Mouse (Mus musculus) layer of hippocampus, adult 2 months (tissue): Measurements from ENCODE around the gene Slc43a3. TPM values are rescaled to one million over a fixed set of nuclear protein-coding genes. Genes with fewer than 3 reads are reported as not detected.

Source experiments
- DNase-seq, 2 experiments: peaks; one replicate each; pipeline ENCODE4 v3.0.0; 2022; ENCODE audit warnings: low spot score in 2 of 2
- H3K27ac ChIP-seq: fragments of 200-600 bp; 2 replicates; pipeline ENCODE4 v1.8.1; 2022
- H3K4me3 ChIP-seq: fragments of 200-600 bp; 2 replicates; pipeline ENCODE4 v1.8.1; 2022; ENCODE audit warnings: mild to moderate bottlenecking
- CTCF ChIP-seq: fragments of 200-600 bp; conservative IDR thresholded peaks from 2 replicates; pipeline ENCODE4 v1.8.1; 2022; ENCODE audit warnings: antibody characterized with exemption, mild to moderate bottlenecking, moderate library complexity
- total RNA-seq, 2 experiments: library from RNA; stranded (reverse); gene quantifications; 2 replicates each; pipeline ENCODE4 v1.2.3; 2021

The Slc43a3 gene
- total RNA-seq, 2 experiments from 2014 or later: 0.61 to 0.84 TPM

DNA sequence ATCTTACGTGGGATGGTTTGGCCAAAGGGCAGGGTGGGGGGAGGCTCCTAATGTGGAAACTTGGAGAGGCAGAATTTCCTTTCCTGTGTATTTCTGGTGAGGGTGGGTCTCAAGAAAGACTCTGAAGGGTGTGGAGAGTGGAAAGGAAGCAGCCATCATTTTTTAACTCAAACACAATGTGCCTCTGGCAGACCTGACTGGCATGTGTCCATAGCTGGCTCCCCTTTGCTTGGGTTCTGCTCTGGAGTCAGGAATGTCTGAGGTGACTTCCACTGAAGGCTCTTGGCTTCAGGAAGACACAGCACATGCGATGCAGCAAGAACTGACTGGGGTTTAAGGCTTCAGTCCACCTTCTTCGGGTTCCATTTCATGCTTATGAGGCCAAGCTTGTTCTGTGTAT is 21.0 kb upstream of the Slc43a3 start:
- TF ChIP-seq CTCF: no peak
- Histone ChIP-seq H3K27ac (no peak overlapping the region), H3K4me3 (no peak overlapping the region)
- DNase-seq: no peak

DNA sequence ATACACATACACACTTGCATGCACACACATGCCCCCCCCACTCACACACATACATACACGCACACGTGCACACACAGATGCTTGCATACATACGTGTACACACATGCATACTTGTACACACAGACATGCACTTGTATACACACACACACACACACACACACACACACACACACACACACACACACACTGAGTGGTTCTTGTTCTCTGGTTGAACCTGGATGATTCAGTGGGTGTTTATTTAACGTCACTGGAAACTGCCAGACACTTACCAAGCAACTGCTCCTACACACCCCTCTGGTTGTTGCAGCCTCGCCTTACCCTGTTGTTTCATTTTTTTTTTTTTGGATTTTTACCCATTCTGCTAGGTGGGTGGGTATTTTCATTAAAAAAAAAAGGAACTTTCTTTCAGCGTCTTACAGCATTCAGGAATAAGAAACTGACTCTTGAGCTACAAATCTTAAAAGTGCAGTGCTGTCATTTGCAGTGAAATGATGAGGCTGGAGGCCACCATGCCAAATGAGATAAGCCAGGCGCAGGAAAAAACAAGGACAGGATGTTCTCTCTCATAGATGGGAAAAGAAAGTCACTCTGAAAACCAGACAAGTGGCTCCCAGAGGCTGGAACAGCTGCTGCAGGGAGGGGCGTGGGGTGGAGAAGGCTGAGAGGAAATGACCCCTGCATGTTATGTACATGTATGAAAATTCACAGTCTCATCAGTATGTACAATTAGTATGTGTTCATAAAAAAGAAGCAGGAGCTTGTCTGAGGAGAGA is 19.6 kb upstream of the Slc43a3 start:
- DNase-seq: no peak
- Histone ChIP-seq H3K4me3 (no peak overlapping the region), H3K27ac (no peak overlapping the region)
- TF ChIP-seq CTCF: no peak

- no peak overlapping the region for H3K4me3 ChIP-seq
- DNase-seq: no peak
- no peak for TF ChIP-seq CTCF
- H3K27ac ChIP-seq: no peak overlapping the region
Observed at GRCm38 (mm10) chr2:84918188-84918587, 18.2 kb upstream of the Slc43a3 start.

GRCm38 (mm10) chr2:84919601-84920108 is 16.7 kb upstream of the Slc43a3 start:
- Histone ChIP-seq H3K4me3 (no peak overlapping the region), H3K27ac (no peak overlapping the region)
- DNase-seq: no peak
- TF ChIP-seq CTCF: no peak

DNA sequence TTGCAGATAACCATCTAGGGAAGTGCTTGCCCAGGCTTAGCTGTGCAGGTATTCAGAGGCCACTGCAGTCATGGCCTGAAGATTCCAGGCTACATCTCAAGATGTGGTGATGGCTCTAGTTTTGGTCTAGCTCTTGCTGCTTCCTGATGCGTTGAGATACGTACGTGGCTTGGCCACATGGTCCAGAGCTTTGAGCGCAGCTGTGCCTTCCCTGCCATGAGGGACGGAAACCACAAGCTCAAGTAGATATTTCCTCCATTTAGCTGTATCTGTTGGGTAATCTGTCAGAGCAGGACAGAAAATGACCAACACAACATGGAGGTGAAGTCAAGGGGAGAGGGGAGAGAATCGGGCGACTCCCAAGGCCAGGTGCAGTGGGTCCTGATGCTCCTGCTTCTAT is 6.2 kb upstream of the Slc43a3 start:
- no peak for DNase-seq
- TF ChIP-seq CTCF: no peak
- no peak overlapping the region for H3K4me3 ChIP-seq
- H3K27ac ChIP-seq: no peak overlapping the region

DNA sequence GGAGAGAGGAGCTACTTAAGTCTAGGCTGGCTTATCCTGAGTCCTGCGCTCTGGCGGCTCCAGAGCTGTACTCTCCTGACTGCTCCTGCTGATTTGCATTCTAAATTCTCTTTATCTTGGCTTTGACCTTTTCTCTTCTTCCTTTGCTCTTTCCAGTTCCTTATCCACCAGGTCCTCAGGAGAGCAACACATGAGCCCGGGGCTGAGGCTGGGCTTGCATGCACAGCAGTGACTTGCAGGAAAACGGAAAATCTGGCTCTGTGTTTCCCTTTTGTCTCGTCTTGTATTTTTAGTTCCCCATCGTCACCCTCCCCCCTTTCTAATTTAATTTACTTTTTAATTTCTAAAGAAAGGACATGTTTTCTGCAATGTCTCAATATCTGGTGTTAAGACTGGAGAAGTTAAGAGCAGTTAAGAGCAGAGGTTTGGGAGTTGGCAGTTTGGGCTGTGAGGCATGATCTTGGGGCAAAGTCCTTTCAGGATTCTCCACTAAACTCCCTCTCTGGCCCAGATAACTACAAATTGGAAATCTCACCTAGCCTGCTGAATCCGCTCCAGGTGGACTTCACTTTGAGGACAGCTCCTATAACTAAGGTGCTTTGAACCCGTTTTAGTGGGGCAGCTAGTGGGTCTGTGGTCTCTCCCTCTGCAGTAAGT is 2.3 kb upstream of the Slc43a3 start:
- TF ChIP-seq CTCF: no peak
- no peak for DNase-seq
- H3K27ac ChIP-seq: no peak overlapping the region
- H3K4me3 ChIP-seq: no peak overlapping the region

- DNase-seq: no peak
- TF ChIP-seq CTCF: no peak
- H3K4me3 ChIP-seq: no peak overlapping the region
- H3K27ac ChIP-seq: no peak overlapping the region
Observed at GRCm38 (mm10) chr2:84934649-84935007, 1.8 kb upstream of the Slc43a3 start.

DNA sequence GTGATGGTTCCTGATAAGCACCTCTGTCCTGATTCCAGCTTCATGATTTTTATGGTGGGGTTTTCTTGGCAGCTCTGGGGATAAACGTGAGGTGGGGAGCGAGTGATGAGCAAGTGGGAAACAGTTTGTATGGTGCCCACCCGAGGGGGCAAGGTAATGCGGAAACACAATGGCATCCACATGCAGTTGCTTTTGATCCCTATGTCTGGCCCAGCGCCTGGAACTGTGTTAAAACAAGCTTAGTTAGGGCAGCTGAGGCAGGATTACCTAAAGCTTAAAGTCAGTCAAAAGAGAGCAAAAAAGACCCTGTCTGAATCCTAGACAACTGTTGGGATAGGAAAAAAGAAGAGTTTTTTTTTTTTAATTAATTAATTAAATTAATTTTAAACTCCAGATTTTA is 1.3 kb upstream of the Slc43a3 start:
- DNase-seq: no peak
- H3K27ac ChIP-seq: no peak overlapping the region
- H3K4me3 ChIP-seq: no peak overlapping the region
- no peak for TF ChIP-seq CTCF

GRCm38 (mm10) chr2:84937491-84938150 is 1.2 kb downstream of the Slc43a3 start:
- DNase-seq: no peak
- TF ChIP-seq CTCF: no peak
- Histone ChIP-seq H3K4me3 (no peak overlapping the region), H3K27ac (no peak overlapping the region)

DNA sequence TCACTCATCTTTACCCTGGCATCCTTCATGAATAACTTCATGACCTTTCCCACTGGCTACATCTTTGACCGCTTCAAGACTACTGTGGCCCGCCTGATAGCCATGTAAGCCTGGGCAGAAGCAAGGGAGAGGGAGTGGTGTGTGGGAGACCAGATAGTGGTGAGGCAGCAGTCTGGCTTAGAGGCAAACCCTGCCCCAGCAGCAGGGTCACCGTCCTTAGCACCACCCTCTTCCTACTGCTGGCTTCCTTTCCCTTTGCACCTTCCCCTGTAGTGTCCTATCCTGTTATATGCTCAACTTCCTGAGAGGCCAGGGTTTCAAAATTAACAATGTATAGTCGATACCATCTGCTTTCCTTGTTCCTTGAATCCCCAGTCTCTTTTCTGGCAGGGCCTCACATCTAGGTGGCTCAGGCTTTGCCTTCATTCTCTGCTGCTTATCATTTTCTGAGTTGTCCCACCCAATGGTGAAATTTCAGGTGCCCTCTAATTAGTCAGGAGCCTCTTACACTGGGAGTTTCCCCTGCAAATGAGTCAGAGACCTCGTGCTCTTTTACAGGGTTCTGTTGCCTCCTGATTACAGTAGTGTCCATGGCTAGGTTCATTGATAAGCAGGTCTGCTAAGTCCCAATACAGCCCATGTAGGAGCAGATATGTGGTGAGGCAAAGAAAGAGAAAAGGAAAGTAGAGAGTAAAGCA is 2.0 kb downstream of the Slc43a3 start:
- DNase-seq: no peak
- no peak overlapping the region for H3K4me3 ChIP-seq
- no peak overlapping the region for H3K27ac ChIP-seq
- no peak for TF ChIP-seq CTCF

GRCm38 (mm10) chr2:84939306-84939705 is 2.9 kb downstream of the Slc43a3 start:
- DNase-seq: no peak
- Histone ChIP-seq H3K27ac (no peak overlapping the region), H3K4me3 (no peak overlapping the region)
- TF ChIP-seq CTCF: no peak

GRCm38 (mm10) chr2:84939711-84940110 is 3.3 kb downstream of the Slc43a3 start:
- DNase-seq: no peak
- H3K27ac ChIP-seq: no peak overlapping the region
- H3K4me3 ChIP-seq: no peak overlapping the region
- TF ChIP-seq CTCF: no peak

- Histone ChIP-seq H3K27ac (no peak overlapping the region), H3K4me3 (no peak overlapping the region)
- TF ChIP-seq CTCF: no peak
- no peak for DNase-seq
Observed at GRCm38 (mm10) chr2:84941332-84941731, 5.0 kb downstream of the Slc43a3 start.
